Mouse (Mus musculus) embryonic fibroblast, embryonic 13.5 days (primary cell): Measurements from ENCODE around the gene Mmp21.

ENCODE experiments used
- CTCF ChIP-seq: IDR thresholded peaks from 2 replicates; pipeline ENCODE4 v1.5.1; 2011; ENCODE audit warnings: mild to moderate bottlenecking, control low read depth, low read length, moderate library complexity, borderline replicate concordance; ENCODE audit not compliant: insufficient read depth
- POLR2A ChIP-seq: IDR thresholded peaks from 2 replicates; pipeline ENCODE4 v1.6.1; 2011; ENCODE audit warnings: low read depth, mild to moderate bottlenecking, control low read depth, low read length, moderate library complexity

- TF ChIP-seq POLR2A (no peak), CTCF (no peak)
Observed at GRCm38 (mm10) chr7:133724844-133725243, 45.0 kb upstream of the Mmp21 start.
